Mouse (Mus musculus) CH12.LX (cell line): ENCODE data around the gene Mroh3. TPM values are rescaled to one million over a fixed set of nuclear protein-coding genes. Genes with fewer than 3 reads are reported as not detected.

Experiments
- DNase-seq: peaks from one replicate; pipeline ENCODE4 v3.0.0-alpha.2; 2013; ENCODE audit errors: extremely low read depth
- H3K27ac ChIP-seq: 2 replicates; pipeline ENCODE4 v1.5.1; 2012; ENCODE audit warnings: low read depth, mild to moderate bottlenecking, control low read depth, moderate library complexity; ENCODE audit not compliant: insufficient read depth
- H3K27me3 ChIP-seq: replicated peaks from 2 replicates; pipeline ENCODE3; 2012; ENCODE audit warnings: inconsistent platforms
- H3K36me3 ChIP-seq, 2 experiments: replicated peaks in 1 of 2; 2 replicates each; pipeline versions ENCODE3 to v1.6.1; 2012; ENCODE audit warnings: inconsistent platforms in 1 of 2, low read length in 1 of 2, mild to moderate bottlenecking in 1 of 2, mixed read lengths in 1 of 2, moderate library complexity in 1 of 2; ENCODE audit not compliant: control insufficient read depth in 1 of 2, insufficient read depth in 1 of 2
- H3K4me1 ChIP-seq, 2 experiments: 2 replicates each; pipeline ENCODE4 v1.6.1; 2012; ENCODE audit warnings: inconsistent platforms in 1 of 2, moderate library complexity in 1 of 2; ENCODE audit not compliant: insufficient read depth in 2 of 2, control insufficient read depth in 1 of 2
- H3K4me2 ChIP-seq: 2 replicates; pipeline ENCODE4 v1.6.1; 2012; ENCODE audit warnings: low read depth, mild to moderate bottlenecking, control low read depth; ENCODE audit not compliant: poor library complexity, insufficient read depth, severe bottlenecking
- H3K4me3 ChIP-seq, 3 experiments: fragments of 150-350 bp in 1 of 3; sonication (generic) in 1 of 3; replicated peaks in 1 of 3; 2 replicates each; pipeline versions ENCODE3 to v1.5.1; 2011 to 2012; ENCODE audit warnings: low read depth in 2 of 3, low read length in 2 of 3, mild to moderate bottlenecking in 2 of 3, moderate library complexity in 2 of 3, control low read depth in 1 of 3, improper control_type of control experiment in 1 of 3, inconsistent platforms in 1 of 3, mixed read lengths in 1 of 3; ENCODE audit not compliant: poor library complexity in 1 of 3
- H3K79me2 ChIP-seq: replicated peaks from 2 replicates; pipeline ENCODE4 v1.6.1; 2012; ENCODE audit warnings: mild to moderate bottlenecking, moderate library complexity; ENCODE audit not compliant: control insufficient read depth, poor library complexity, insufficient read depth, severe bottlenecking; ENCODE audit errors: extremely low read depth
- H3K9ac ChIP-seq: 2 replicates; pipeline ENCODE4 v1.6.1; 2012; ENCODE audit warnings: low read depth, mild to moderate bottlenecking, control low read depth, moderate library complexity; ENCODE audit not compliant: insufficient read depth
- H3K9me3 ChIP-seq: replicated peaks from 2 replicates; pipeline ENCODE3; 2012; ENCODE audit warnings: low read length, inconsistent platforms, mixed read lengths
- CHD1 ChIP-seq: IDR thresholded peaks from 2 replicates; pipeline ENCODE4 v1.6.1; 2012; ENCODE audit warnings: low read depth, low read length, improper control_type of control experiment, inconsistent platforms
- CHD2 ChIP-seq: IDR thresholded peaks from 2 replicates; pipeline ENCODE4 v1.6.1; 2011; ENCODE audit warnings: low read length, improper control_type of control experiment
- CTCF ChIP-seq, 2 experiments: IDR thresholded peaks in 1 of 2; conservative IDR thresholded peaks in 1 of 2; 2 replicates each; pipeline ENCODE4 v1.5.1; 2011 to 2012; ENCODE audit warnings: low read depth in 2 of 2, low read length in 2 of 2, improper control_type of control experiment in 1 of 2, inconsistent platforms in 1 of 2, mild to moderate bottlenecking in 1 of 2, moderate library complexity in 1 of 2
- E2F4 ChIP-seq: IDR thresholded peaks from 2 replicates; pipeline ENCODE4 v1.6.1; 2011; ENCODE audit warnings: low read depth, low read length, improper control_type of control experiment; ENCODE audit not compliant: insufficient replicate concordance
- GABPA ChIP-seq: IDR thresholded peaks from 2 replicates; pipeline ENCODE4 v1.6.1; 2012; ENCODE audit warnings: low read depth, low read length, improper control_type of control experiment, inconsistent platforms; ENCODE audit not compliant: insufficient replicate concordance
- HCFC1 ChIP-seq: IDR thresholded peaks from 2 replicates; pipeline ENCODE4 v1.6.1; 2012; ENCODE audit warnings: low read depth, mild to moderate bottlenecking, inconsistent platforms, low read length, improper control_type of control experiment
- IRF4 ChIP-seq: IDR thresholded peaks from 2 replicates; pipeline ENCODE4 v1.6.1; 2014; ENCODE audit warnings: low read depth, mild to moderate bottlenecking, inconsistent platforms, low read length, improper control_type of control experiment
- JUN ChIP-seq: IDR thresholded peaks from 2 replicates; pipeline ENCODE4 v1.6.1; 2011; ENCODE audit warnings: low read depth, mild to moderate bottlenecking, low read length, improper control_type of control experiment, moderate library complexity; ENCODE audit not compliant: insufficient read depth
- KAT2A ChIP-seq: IDR thresholded peaks from 2 replicates; pipeline ENCODE4 v1.6.1; 2012; ENCODE audit warnings: low read length, improper control_type of control experiment, inconsistent platforms; ENCODE audit not compliant: insufficient replicate concordance
- MAX ChIP-seq: IDR thresholded peaks from 2 replicates; pipeline ENCODE4 v1.6.1; 2011; ENCODE audit warnings: low read length, improper control_type of control experiment
- MAZ ChIP-seq: IDR thresholded peaks from 2 replicates; pipeline ENCODE4 v1.6.1; 2012; ENCODE audit warnings: low read depth, mild to moderate bottlenecking, inconsistent platforms, low read length, improper control_type of control experiment, moderate library complexity
- MEF2A ChIP-seq: IDR thresholded peaks from 2 replicates; pipeline ENCODE4 v1.6.1; 2014; ENCODE audit warnings: low read depth, mild to moderate bottlenecking, inconsistent platforms, low read length, improper control_type of control experiment, borderline replicate concordance
- MXI1 ChIP-seq: IDR thresholded peaks from 2 replicates; pipeline ENCODE4 v1.6.1; 2011; ENCODE audit warnings: mild to moderate bottlenecking, low read depth, low read length, improper control_type of control experiment
- NELFE ChIP-seq: IDR thresholded peaks from 2 replicates; pipeline ENCODE4 v1.6.1; 2011; ENCODE audit warnings: low read depth, low read length, improper control_type of control experiment
- PAX5 ChIP-seq: IDR thresholded peaks from 2 replicates; pipeline ENCODE4 v1.6.1; 2012; ENCODE audit warnings: low read length, inconsistent platforms, mixed read lengths
- POLR2A ChIP-seq: IDR thresholded peaks from 2 replicates; pipeline ENCODE4 v1.6.1; 2011; ENCODE audit warnings: low read depth, mild to moderate bottlenecking, improper control_type of control experiment, low read length
- RAD21 ChIP-seq: IDR thresholded peaks from 2 replicates; pipeline ENCODE4 v1.6.1; 2011; ENCODE audit warnings: low read depth, mild to moderate bottlenecking, low read length, improper control_type of control experiment, moderate library complexity
- RCOR1 ChIP-seq: conservative IDR thresholded peaks from 2 replicates; pipeline ENCODE4 v1.6.1; 2012; ENCODE audit warnings: low read depth, mild to moderate bottlenecking, inconsistent platforms, low read length, improper control_type of control experiment
- SIN3A ChIP-seq: IDR thresholded peaks from 2 replicates; pipeline ENCODE4 v1.6.1; 2012; ENCODE audit warnings: low read length, improper control_type of control experiment, inconsistent platforms
- SMC3 ChIP-seq: IDR thresholded peaks from 2 replicates; pipeline ENCODE4 v1.6.1; 2011; ENCODE audit warnings: low read depth, low read length, improper control_type of control experiment
- UBTF ChIP-seq: IDR thresholded peaks from 2 replicates; pipeline ENCODE4 v1.6.1; 2012; ENCODE audit warnings: low read depth, mild to moderate bottlenecking, inconsistent platforms, low read length, improper control_type of control experiment, moderate library complexity
- USF1 ChIP-seq: IDR thresholded peaks from 2 replicates; pipeline ENCODE4 v1.6.1; 2014; ENCODE audit warnings: low read depth, mild to moderate bottlenecking, inconsistent platforms, low read length, improper control_type of control experiment
- USF2 ChIP-seq: conservative IDR thresholded peaks from 2 replicates; pipeline ENCODE4 v1.6.1; 2011; ENCODE audit warnings: low read depth, low read length, improper control_type of control experiment
- ZKSCAN1 ChIP-seq: IDR thresholded peaks from 2 replicates; pipeline ENCODE4 v1.6.1; 2012; ENCODE audit warnings: low read depth, inconsistent platforms, low read length, improper control_type of control experiment, borderline replicate concordance
- ZMIZ1 ChIP-seq: IDR thresholded peaks from 2 replicates; pipeline ENCODE4 v1.6.1; 2012; ENCODE audit warnings: low read depth, mild to moderate bottlenecking, inconsistent platforms, low read length, improper control_type of control experiment
- ZNF384 ChIP-seq: IDR thresholded peaks from 2 replicates; pipeline ENCODE4 v1.6.1; 2012; ENCODE audit warnings: low read depth, low read length, improper control_type of control experiment, inconsistent platforms
- dilution Hi-C: fragments of 300-500 bp; cut with MboI; formaldehyde crosslinking; loops from 2 replicates; pipeline ENCODE4 v1.14.3; 2020; ENCODE audit warnings: low sequenced_read_pairs; ENCODE audit not compliant: extremely low pct_unique_long_range_greater_than_20kb, extremely low pct_ligation_motif_present
- in situ Hi-C: fragments of 300-500 bp; cut with MboI; formaldehyde crosslinking; loops from 3 replicates; pipeline ENCODE4 v1.14.3; 2019; ENCODE audit warnings: low sequenced_read_pairs, low pct_ligation_motif_present, low pct_unique_long_range_greater_than_20kb, mixed read lengths
- polyA plus RNA-seq: library from polyadenylated mRNA; unstranded; fragments of >175 nt; gene quantifications from 2 replicates; pipeline ENCODE4 v1.2.1, GENCODE M21; 2012; ENCODE audit warnings: low read depth; ENCODE audit not compliant: insufficient read length
- total RNA-seq, 2 experiments: library from RNA; depleted of rRNA; stranded (reverse); fragments of 300-350 nt in 1 of 2; fragments of >200 nt in 1 of 2; gene quantifications; 2 replicates each; pipeline ENCODE4 v1.2.3; 2012 to 2014

The Mroh3 gene
- total and polyA plus RNA-seq, 3 experiments = not detected

- peaks cover 6 to 13% of the 10 kb centered on the region in 2 experiments; a peak in 2 of 4 replicates for H3K4me1 ChIP-seq
- TF ChIP-seq UBTF (0 out of 2 replicates have a peak, but pooled peaks have one; percentile 9), USF1 (no peak), MAX (no peak), ZKSCAN1 (no peak), RAD21 (peak; percentile 7; the same call in 1 of the 2 replicates), KAT2A (no peak), MEF2A (no peak), JUN (no peak), SMC3 (no peak), E2F4 (no peak), RCOR1 (no peak), CHD1 (no peak), NELFE (no peak), CTCF (conservative IDR thresholded peaks at IDR 0.05 in 1 of 2, IDR thresholded peaks at IDR 0.05 in 1 of 2; ENCODE audit: low read depth in 2 of 2, low read length in 2 of 2) (peak in 1 of 2 experiments; percentile 57; a peak in 1 of 4 replicates), MAZ (no peak), SIN3A (no peak), USF2 (no peak), ZMIZ1 (no peak), GABPA (no peak), ZNF384 (no peak)
- H3K9ac ChIP-seq = no peak overlapping the region
- peak overlapping the region; percentile 80 for H3K4me2 ChIP-seq
- no peaks in the 10 kb centered on the region for H3K36me3 ChIP-seq
- no peak for DNase-seq
- peak overlapping the region in 2 of 3 experiments; percentile 48 to 63 for H3K4me3 ChIP-seq
- peaks cover 22% of the 10 kb centered on the region for H3K27me3 ChIP-seq
- in situ Hi-C loops = no loop called here
- H3K79me2 ChIP-seq = no peaks in the 10 kb centered on the region
- H3K27ac ChIP-seq = no peak overlapping the region
- no peaks in the 10 kb centered on the region for H3K9me3 ChIP-seq
- dilution Hi-C loops = no loop called here
Observed at GRCm38 (mm10) chr1:136234595-136235092, 22.0 kb upstream of the Mroh3 start.

GRCm38 (mm10) chr1:136233892-136234594, 21.4 kb upstream of the Mroh3 start, which contains the start of gene Inava:
Gene Inava, minus strand, starts transcription at chr1:136234264.
- dilution Hi-C loops (no loop called here), in situ Hi-C loops (no loop called here)
- H3K79me2 ChIP-seq = no peaks in the 10 kb centered on the region
- no peaks in the 10 kb centered on the region for H3K9me3 ChIP-seq
- no peaks in the 10 kb centered on the region for H3K36me3 ChIP-seq
- peaks cover 6 to 18% of the 10 kb centered on the region in 2 experiments; a peak in 2 of 4 replicates for H3K4me1 ChIP-seq
- peak within 1 kb of the TSS; percentile 80 for H3K4me2 ChIP-seq
- no peak within 1 kb of the TSS for H3K27ac ChIP-seq
- peak within 1 kb of the TSS; percentile 6; the same call in 1 of the 2 replicates for H3K9ac ChIP-seq
- peak; percentile 6; the same call in 1 of the 2 replicates for TF ChIP-seq HCFC1
- no peak for TF ChIP-seq RAD21
- no peak for TF ChIP-seq MXI1
- peak; percentile 42 for TF ChIP-seq SMC3
- no peak for TF ChIP-seq CHD2
- peak; percentile 32; the same call in 1 of the 2 replicates for TF ChIP-seq IRF4
- no peak for TF ChIP-seq USF2
- TF ChIP-seq MEF2A = 0 out of 2 replicates have a peak, but pooled peaks have one; percentile 6
- peak; percentile 97 for TF ChIP-seq CHD1
- no peak for TF ChIP-seq RCOR1
- no peak for TF ChIP-seq PAX5
- TF ChIP-seq UBTF = peak; percentile 52; the same call in 1 of the 2 replicates
- TF ChIP-seq POLR2A = peak; percentile 35; the same call in 1 of the 2 replicates
- peak; percentile 11 for DNase-seq
- peaks cover 22% of the 10 kb centered on the region for H3K27me3 ChIP-seq
- peak within 1 kb of the TSS; percentile 32 to 63 (median 48) for H3K4me3 ChIP-seq
